Mouse (Mus musculus) embryonic facial prominence, embryonic 14.5 days (tissue): ENCODE measurements at regions not wholly inside any gene's neighbourhood (a gene's known extent, or its start where the extent isn't known, plus 50 kb on each side); places are given as distances from the start of the nearest gene placed in this dataset.

Source experiments
- ATAC-seq: fragments of 200-750 bp; cut with Nextera tagmentation; 2 replicates; pipeline ENCODE4 v1.8.0; 2017; ENCODE audit warnings: low read depth, moderate number of reproducible peaks, moderate TSS enrichment
- DNase-seq: peaks from one replicate; pipeline ENCODE4 v3.0.0-alpha.2; 2015; ENCODE audit warnings: low spot score
- H3K27ac ChIP-seq: fragments of 300-500 bp; sonication (generic); replicated peaks from 2 replicates; pipeline ENCODE4 v1.5.1; 2014; ENCODE audit warnings: low read depth, mild to moderate bottlenecking, low read length, moderate library complexity
- H3K27me3 ChIP-seq: fragments of 300-500 bp; sonication (generic); replicated peaks from 2 replicates; pipeline ENCODE4 v1.6.1; 2014; ENCODE audit warnings: low read length; ENCODE audit not compliant: control insufficient read depth, insufficient read depth
- H3K36me3 ChIP-seq: fragments of 300-500 bp; sonication (generic); 2 replicates; pipeline ENCODE4 v1.6.1; 2014; ENCODE audit warnings: low read length, mixed read lengths; ENCODE audit not compliant: control insufficient read depth, insufficient read depth
- H3K4me1 ChIP-seq: fragments of 300-500 bp; sonication (generic); 2 replicates; pipeline ENCODE4 v1.6.1; 2014; ENCODE audit warnings: antibody characterized with exemption, low read length; ENCODE audit not compliant: control insufficient read depth, insufficient read depth
- H3K4me2 ChIP-seq: fragments of 300-500 bp; sonication (generic); 2 replicates; pipeline ENCODE4 v1.6.1; 2014; ENCODE audit warnings: low read depth, mild to moderate bottlenecking, low read length, moderate library complexity, mixed read lengths
- H3K4me3 ChIP-seq: fragments of 300-500 bp; sonication (generic); 2 replicates; pipeline ENCODE4 v1.5.1; 2014; ENCODE audit warnings: low read depth, mild to moderate bottlenecking, low read length
- H3K9ac ChIP-seq: fragments of 300-500 bp; sonication (generic); 2 replicates; pipeline ENCODE4 v1.6.1; 2014; ENCODE audit warnings: low read depth, mild to moderate bottlenecking, low read length, moderate library complexity, mixed read lengths
- H3K9me3 ChIP-seq: fragments of 300-500 bp; sonication (generic); 2 replicates; pipeline ENCODE4 v1.6.1; 2016; ENCODE audit warnings: low read length; ENCODE audit not compliant: control insufficient read depth
- WGBS: fragments of 180-500 bp; shearing (Covaris S2); extraction: QIAGEN DNeasy Blood & Tissue Kit; methylation state at CpG from one replicate; pipeline ENCODE4 v1.1.7; 2014; 5-methylcytosine and 5-hydroxymethylcytosine counted together

- H3K36me3 ChIP-seq, result no peaks in the 10 kb centered on the region
- no peak overlapping the region for H3K27ac ChIP-seq
- peak; percentile 67; the same call in 1 of the 2 replicates for ATAC-seq
- no peak overlapping the region for H3K9ac ChIP-seq
- no peaks in the 10 kb centered on the region for H3K9me3 ChIP-seq
- no peaks in the 10 kb centered on the region for H3K27me3 ChIP-seq
- peak; percentile 75 for DNase-seq
- H3K4me1 ChIP-seq, result no peaks in the 10 kb centered on the region
- 23% methylated on average over 9 of the region's 9 CpGs for WGBS
- no peak overlapping the region for H3K4me3 ChIP-seq
- H3K4me2 ChIP-seq, result peak overlapping the region; percentile 25; the same call in 1 of the 2 replicates
Observed at GRCm38 (mm10) chr15:31155141-31155540, 69.0 kb upstream of the Dap start.

DNA sequence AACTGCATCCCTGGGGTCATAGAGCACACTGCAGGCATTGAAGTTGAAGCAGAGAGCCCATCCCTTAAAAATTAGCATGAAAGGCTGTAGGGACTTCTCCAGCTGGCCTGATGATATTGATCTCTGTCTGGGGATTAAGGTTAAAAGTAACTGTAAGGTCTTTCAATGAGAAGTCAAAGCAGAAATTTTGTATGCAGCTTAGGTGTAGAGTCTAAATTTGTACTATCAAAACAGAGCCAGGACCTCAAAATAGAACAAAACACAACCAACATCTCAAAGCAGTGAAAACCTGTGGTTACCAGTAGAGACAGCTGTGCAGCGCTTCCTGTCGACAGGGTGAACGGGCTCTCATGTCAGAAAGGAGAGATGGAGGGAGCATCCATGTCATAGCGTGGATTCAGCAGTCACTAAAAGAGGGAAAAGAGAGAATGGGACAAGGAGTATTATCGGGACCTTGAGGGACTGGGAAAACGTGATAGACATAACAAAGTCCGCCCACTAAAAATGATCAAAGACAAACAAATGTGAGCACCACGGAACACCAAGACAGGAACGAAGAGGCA is 57.5 kb upstream of the Dap start:
- no peak overlapping the region for H3K9ac ChIP-seq
- H3K9me3 ChIP-seq, result no peaks in the 10 kb centered on the region
- H3K27me3 ChIP-seq, result no peaks in the 10 kb centered on the region
- 67% methylated on average over 9 of the region's 9 CpGs for WGBS
- H3K4me2 ChIP-seq, result no peak overlapping the region
- no peak for ATAC-seq
- no peak overlapping the region for H3K4me3 ChIP-seq
- DNase-seq, result no peak
- no peaks in the 10 kb centered on the region for H3K4me1 ChIP-seq
- no peaks in the 10 kb centered on the region for H3K36me3 ChIP-seq
- no peak overlapping the region for H3K27ac ChIP-seq

DNA sequence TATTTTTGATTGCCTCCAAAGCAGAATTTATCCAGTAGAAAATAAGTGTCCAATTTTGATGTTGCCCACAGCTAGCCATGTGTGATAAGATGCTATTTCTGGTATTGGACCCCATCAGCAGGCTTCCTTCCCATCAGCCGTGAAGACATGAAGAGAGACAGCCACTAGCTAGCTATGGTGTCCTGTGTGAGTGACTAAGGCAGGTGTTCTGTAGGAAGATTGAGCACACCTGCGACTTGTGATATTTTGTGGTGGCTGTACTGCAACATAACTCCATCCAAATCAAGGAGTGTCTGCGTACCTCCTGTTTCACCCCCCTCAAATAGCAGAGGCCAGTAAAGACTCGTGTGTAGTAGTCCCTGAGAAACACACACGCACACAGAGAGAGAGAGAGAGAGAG is 56.6 kb upstream of the Dap start:
- Histone ChIP-seq H3K4me3 (no peak overlapping the region), H3K9ac (no peak overlapping the region), H3K36me3 (no peaks in the 10 kb centered on the region), H3K4me1 (no peaks in the 10 kb centered on the region), H3K27ac (no peak overlapping the region), H3K9me3 (no peaks in the 10 kb centered on the region), H3K27me3 (no peaks in the 10 kb centered on the region), H3K4me2 (no peak overlapping the region)
- WGBS, result 84% methylated on average over 5 of the region's 5 CpGs
- DNase-seq, result no peak
- no peak for ATAC-seq

- H3K9me3 ChIP-seq, result no peaks in the 10 kb centered on the region
- no peaks in the 10 kb centered on the region for H3K27me3 ChIP-seq
- no peak overlapping the region for H3K27ac ChIP-seq
- no peak overlapping the region for H3K9ac ChIP-seq
- H3K36me3 ChIP-seq, result no peaks in the 10 kb centered on the region
- DNase-seq, result no peak
- 82% methylated on average over 9 of the region's 9 CpGs for WGBS
- H3K4me2 ChIP-seq, result no peak overlapping the region
- no peaks in the 10 kb centered on the region for H3K4me1 ChIP-seq
- no peak overlapping the region for H3K4me3 ChIP-seq
- ATAC-seq, result no peak
Observed at GRCm38 (mm10) chr15:31168191-31168590, 55.9 kb upstream of the Dap start.

GRCm38 (mm10) chr15:31173309-31174115 is 50.6 kb upstream of the Dap start:
- ATAC-seq (0 out of 2 replicates have a peak, but pooled peaks have one; percentile 41), DNase-seq (peak; percentile 24)
- Histone ChIP-seq H3K4me3 (no peak overlapping the region), H3K36me3 (no peaks in the 10 kb centered on the region), H3K4me2 (no peak overlapping the region), H3K27me3 (no peaks in the 10 kb centered on the region), H3K9me3 (no peaks in the 10 kb centered on the region), H3K9ac (no peak overlapping the region), H3K27ac (no peak overlapping the region), H3K4me1 (no peaks in the 10 kb centered on the region)
- 70% methylated on average over 6 of the region's 6 CpGs for WGBS
